Mouse (Mus musculus) heart, embryonic 11.5 days (tissue): Measurements from ENCODE around the gene Smim13. TPM values are rescaled to one million over a fixed set of nuclear protein-coding genes. Genes with fewer than 3 reads are reported as not detected.
A peak's percentile ranks its signal among the peaks of the same experiment; 100 is the strongest.

Source experiments
- ATAC-seq: fragments of 200-750 bp; cut with Nextera tagmentation; replicated peaks from 2 replicates; pipeline ENCODE4 v1.8.0; 2017; ENCODE audit warnings: moderate library complexity; ENCODE audit not compliant: insufficient number of reproducible peaks, low FRiP score, low TSS enrichment
- H3K27ac ChIP-seq: fragments of 300-500 bp; sonication (generic); 2 replicates; pipeline ENCODE4 v1.5.1; 2014; ENCODE audit warnings: mild to moderate bottlenecking, low read depth, low read length
- H3K27me3 ChIP-seq: fragments of 300-500 bp; sonication (generic); 2 replicates; pipeline ENCODE4 v1.6.1; 2014; ENCODE audit warnings: mild to moderate bottlenecking, low read length, mixed read lengths; ENCODE audit not compliant: control insufficient read depth, insufficient read depth
- H3K36me3 ChIP-seq: fragments of 300-500 bp; sonication (generic); 2 replicates; pipeline ENCODE4 v1.6.1; 2014; ENCODE audit warnings: mild to moderate bottlenecking, low read length, moderate library complexity, mixed read lengths; ENCODE audit not compliant: control insufficient read depth, insufficient read depth
- H3K4me1 ChIP-seq: fragments of 300-500 bp; sonication (generic); 2 replicates; pipeline ENCODE4 v1.6.1; 2014; ENCODE audit warnings: low read length; ENCODE audit not compliant: control insufficient read depth, insufficient read depth
- H3K4me2 ChIP-seq: fragments of 300-500 bp; sonication (generic); 2 replicates; pipeline ENCODE4 v1.6.1; 2014; ENCODE audit warnings: mild to moderate bottlenecking, moderate library complexity
- H3K4me3 ChIP-seq: fragments of 300-500 bp; sonication (generic); 2 replicates; pipeline ENCODE4 v1.5.1; 2014; ENCODE audit warnings: low read depth, low read length
- H3K9ac ChIP-seq: fragments of 300-500 bp; sonication (generic); 2 replicates; pipeline ENCODE4 v1.6.1; 2014; ENCODE audit warnings: mild to moderate bottlenecking, low read depth, low read length, moderate library complexity
- H3K9me3 ChIP-seq: fragments of 300-500 bp; sonication (generic); replicated peaks from 2 replicates; pipeline ENCODE4 v1.6.1; 2016; ENCODE audit warnings: low read length; ENCODE audit not compliant: control insufficient read depth
- WGBS: fragments of 180-500 bp; shearing (Covaris S2); extraction: QIAGEN DNeasy Blood & Tissue Kit; methylation state at CpG from one replicate; pipeline ENCODE4 v1.1.7; 2014; ENCODE audit not compliant: insufficient replicate concordance; 5-methylcytosine and 5-hydroxymethylcytosine counted together
- polyA plus RNA-seq: library from polyadenylated mRNA; unstranded; fragments of >200 nt; fragmentation: Nextera tagmentation; extraction: Ambion mirVana; gene quantifications from 2 replicates; pipeline ENCODE4 v1.2.1, GENCODE M21; 2014

Gene Smim13
- polyA plus RNA-seq, 1 experiment from 2014 or later: 8.7 TPM

DNA sequence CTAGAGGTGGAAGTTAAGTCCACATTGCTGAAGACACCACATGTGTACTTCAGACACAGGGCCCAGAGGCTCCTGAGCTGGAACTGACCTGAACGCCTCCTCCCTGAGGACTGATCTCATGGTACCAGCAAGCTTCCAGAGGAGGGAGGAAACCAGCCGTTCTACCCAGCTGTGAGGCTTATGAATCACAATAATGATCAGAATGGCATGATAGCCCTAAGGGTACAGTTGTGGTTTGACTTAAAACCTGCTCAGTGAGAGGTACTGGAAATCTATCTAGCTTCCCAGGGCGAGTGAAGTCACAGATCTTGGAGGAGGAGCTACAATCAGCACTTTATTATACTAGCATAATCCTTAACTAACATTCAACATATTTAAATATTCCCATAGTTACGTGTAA lies 35.8 kb downstream of the Smim13 start:
- 70% methylated on average over 4 of the region's 4 CpGs for WGBS

DNA sequence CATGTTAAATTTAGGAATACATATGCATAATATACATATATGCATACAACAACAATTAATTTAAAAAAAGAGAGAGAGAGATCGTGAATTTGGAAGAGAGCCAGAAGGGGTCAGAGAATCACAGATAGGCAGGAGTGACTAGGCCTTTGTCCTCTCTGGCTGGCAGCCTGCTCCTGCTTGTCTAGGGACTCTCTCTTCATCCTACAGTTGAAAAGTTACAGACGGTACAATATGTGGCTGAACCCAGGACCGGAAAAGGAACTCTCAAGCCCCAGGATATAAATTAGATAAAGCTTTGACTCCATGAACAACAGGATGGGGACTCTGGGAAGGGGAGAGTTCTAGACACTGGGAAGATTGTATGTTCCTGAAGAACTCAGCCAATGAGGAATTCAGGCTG lies 36.6 kb downstream of the Smim13 start:
- no peak overlapping the region for H3K9ac ChIP-seq
- no peaks in the 10 kb centered on the region for H3K27me3 ChIP-seq
- 48% methylated on average over 3 of the region's 3 CpGs for WGBS
- H3K4me2 ChIP-seq: no peak overlapping the region
- H3K9me3 ChIP-seq: no peaks in the 10 kb centered on the region
- H3K4me3 ChIP-seq: no peak overlapping the region
- 0 out of 2 replicates have a peak, but pooled peaks have one; percentile 26 for ATAC-seq
- H3K27ac ChIP-seq: peak overlapping the region; percentile 63; the same call in 1 of the 2 replicates
- H3K4me1 ChIP-seq: 0 out of 2 replicates have a peak, but pooled peaks cover 4% of the 10 kb centered on the region
- no peaks in the 10 kb centered on the region for H3K36me3 ChIP-seq

More for the DNA sequence above, 35.8 kb downstream of the Smim13 start:
- no peaks in the 10 kb centered on the region for H3K36me3 ChIP-seq
- H3K9me3 ChIP-seq: no peaks in the 10 kb centered on the region
- no peaks in the 10 kb centered on the region for H3K27me3 ChIP-seq
- H3K4me3 ChIP-seq: no peak overlapping the region
- H3K9ac ChIP-seq: no peak overlapping the region
- H3K27ac ChIP-seq: no peak overlapping the region
- H3K4me1 ChIP-seq: 0 out of 2 replicates have a peak, but pooled peaks cover 4% of the 10 kb centered on the region
- no peak overlapping the region for H3K4me2 ChIP-seq
- no peak for ATAC-seq

DNA sequence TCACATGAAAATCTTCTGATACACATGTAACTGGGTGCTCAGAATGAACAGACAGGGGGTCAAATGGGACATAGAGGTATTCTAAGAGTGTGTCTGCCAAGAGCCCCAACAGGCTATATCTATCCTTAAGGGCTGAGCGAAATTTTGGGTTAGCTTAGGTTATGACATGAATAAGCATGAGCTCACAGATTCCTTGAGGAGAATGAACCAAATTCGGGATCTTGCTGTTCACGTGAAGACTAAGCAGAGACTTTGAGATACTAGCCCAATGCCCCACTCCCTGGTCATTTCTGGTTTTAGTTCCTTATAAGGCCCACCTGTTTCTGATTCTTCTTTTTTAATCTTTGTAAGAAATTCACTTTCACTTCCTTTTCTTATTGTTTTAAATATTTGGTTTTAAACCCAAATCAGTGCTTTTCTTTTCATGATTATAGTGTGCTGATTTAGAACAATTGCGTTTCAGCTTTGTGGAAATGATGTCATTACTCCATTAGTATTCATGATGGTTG lies 41.9 kb downstream of the Smim13 start:
- Histone ChIP-seq H3K4me2 (no peak overlapping the region), H3K27ac (no peak overlapping the region), H3K27me3 (no peaks in the 10 kb centered on the region), H3K4me1 (0 out of 2 replicates have a peak, but pooled peaks cover 3% of the 10 kb centered on the region), H3K4me3 (no peak overlapping the region), H3K9me3 (no peaks in the 10 kb centered on the region), H3K9ac (no peak overlapping the region), H3K36me3 (no peaks in the 10 kb centered on the region)
- 74% methylated on average over 4 of the region's 4 CpGs for WGBS
- no peak for ATAC-seq

DNA sequence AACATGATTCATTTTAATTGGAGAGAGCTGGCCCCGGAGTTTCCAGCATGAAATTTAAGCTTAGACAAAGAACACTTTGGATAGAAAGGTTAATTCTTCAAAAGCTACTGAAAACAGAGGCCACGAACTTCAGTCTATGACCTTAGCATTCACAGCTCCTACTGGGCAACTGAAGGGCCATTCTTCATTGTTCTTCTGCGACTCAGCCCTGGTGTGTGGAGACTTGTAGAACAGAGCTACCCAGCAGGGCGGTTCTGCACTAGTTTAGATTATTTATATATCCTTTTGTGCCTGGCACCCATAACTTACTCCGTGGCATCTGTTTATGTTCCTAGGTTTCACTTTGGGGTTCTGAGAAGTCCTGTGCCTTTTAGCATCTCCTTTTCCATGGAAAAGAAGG lies 44.0 kb downstream of the Smim13 start:
- no peaks in the 10 kb centered on the region for H3K9me3 ChIP-seq

DNA sequence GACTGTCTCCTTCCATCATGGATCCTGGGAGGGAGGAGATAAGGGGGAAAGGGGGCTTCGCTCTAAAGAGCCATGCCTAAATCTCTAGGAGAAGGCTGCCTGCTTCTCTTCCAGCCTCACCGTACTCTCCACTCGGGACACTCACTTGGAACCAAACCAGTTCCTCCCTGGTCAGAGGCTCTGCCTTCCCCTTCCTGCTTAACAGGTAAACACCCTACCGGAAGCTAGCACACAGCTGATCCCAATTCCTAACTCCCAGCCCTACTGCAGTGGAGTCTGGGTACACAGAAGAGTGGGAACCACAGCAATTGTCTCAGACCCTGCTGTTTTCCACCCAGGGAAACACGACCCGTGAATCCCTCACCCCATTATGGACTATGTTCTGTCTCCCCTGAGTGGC lies 46.2 kb downstream of the Smim13 start:
- no peaks in the 10 kb centered on the region for H3K9me3 ChIP-seq
- H3K36me3 ChIP-seq: no peaks in the 10 kb centered on the region
- no peaks in the 10 kb centered on the region for H3K27me3 ChIP-seq
- WGBS: 53% methylated on average over 6 of the region's 6 CpGs
- H3K27ac ChIP-seq: no peak overlapping the region
- H3K4me2 ChIP-seq: no peak overlapping the region
- ATAC-seq: no peak
- no peak overlapping the region for H3K4me3 ChIP-seq
- peaks cover 13% of the 10 kb centered on the region; the same call in 1 of the 2 replicates for H3K4me1 ChIP-seq
- no peak overlapping the region for H3K9ac ChIP-seq

More for the DNA sequence above, 44.0 kb downstream of the Smim13 start:
- Histone ChIP-seq H3K4me1 (0 out of 2 replicates have a peak, but pooled peaks cover 2% of the 10 kb centered on the region), H3K36me3 (no peaks in the 10 kb centered on the region), H3K27ac (no peak overlapping the region), H3K27me3 (no peaks in the 10 kb centered on the region), H3K4me3 (no peak overlapping the region), H3K9ac (no peak overlapping the region), H3K4me2 (no peak overlapping the region)
- WGBS: 70% methylated on average over 5 of the region's 5 CpGs
- no peak for ATAC-seq

DNA sequence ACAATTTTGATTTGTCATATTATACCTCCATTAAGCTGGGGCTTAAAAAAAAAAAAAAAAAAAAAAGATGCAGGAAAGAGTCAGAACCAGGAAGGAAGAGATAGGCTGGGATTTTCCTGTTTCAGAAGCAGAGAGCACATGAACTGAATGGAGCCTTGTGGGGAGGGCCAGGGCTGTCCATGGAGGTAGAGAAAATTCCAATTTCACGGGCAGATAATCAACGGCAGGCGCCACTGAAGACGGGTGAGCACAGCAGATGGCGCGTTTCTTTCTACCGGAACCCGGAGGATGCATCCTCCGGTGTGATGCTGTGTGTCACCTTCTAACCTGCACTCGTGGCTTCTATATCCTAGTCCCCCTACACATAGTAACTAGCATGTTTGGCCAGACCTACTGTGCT lies 46.8 kb downstream of the Smim13 start:
- WGBS: 67% methylated on average over 10 of the region's 10 CpGs

DNA sequence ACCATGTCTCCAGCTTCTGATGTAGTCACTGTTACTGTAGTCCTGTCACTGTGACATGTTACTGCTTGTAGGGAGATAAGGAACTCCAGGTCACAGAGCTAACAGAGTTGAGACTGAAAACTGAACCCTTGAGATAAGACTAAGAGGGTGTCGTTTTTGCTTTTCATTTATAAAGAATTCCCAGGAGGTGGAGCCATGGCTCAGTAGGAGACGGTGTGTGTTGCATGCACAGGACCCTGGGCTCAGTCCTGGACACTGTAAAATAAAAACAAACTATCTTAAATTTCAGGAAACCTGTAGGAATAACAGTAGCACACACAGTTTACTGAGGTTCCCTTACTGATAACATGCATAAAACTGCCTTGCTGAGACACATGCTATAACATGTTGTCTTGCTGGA lies 48.9 kb downstream of the Smim13 start:
- WGBS: 9% methylated on average over 2 of the region's 2 CpGs

More for the DNA sequence above, 46.8 kb downstream of the Smim13 start:
- Histone ChIP-seq H3K9me3 (no peaks in the 10 kb centered on the region), H3K27me3 (no peaks in the 10 kb centered on the region), H3K4me1 (peaks cover 13% of the 10 kb centered on the region; the same call in 1 of the 2 replicates), H3K27ac (no peak overlapping the region), H3K9ac (no peak overlapping the region), H3K4me3 (no peak overlapping the region), H3K36me3 (no peaks in the 10 kb centered on the region), H3K4me2 (no peak overlapping the region)
- ATAC-seq: no peak

DNA sequence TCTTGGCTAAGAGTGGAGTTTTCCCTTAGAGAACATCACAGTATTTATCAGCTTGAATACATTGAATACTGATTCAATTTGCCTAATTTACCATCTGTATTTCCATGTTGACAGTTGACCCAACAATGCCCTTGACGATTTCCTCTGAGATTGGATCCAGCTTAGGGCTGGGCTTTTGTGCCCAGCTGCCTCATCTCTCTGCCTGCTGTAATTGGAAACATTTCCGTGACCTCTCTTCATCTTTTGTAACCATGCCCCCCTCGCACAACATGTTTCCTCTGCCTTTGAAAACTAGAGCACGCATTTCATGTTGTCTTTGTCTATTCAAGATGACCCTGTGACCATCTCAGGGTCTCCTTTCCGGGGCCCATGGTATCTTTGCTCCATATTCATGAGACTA lies 49.4 kb downstream of the Smim13 start:
- H3K4me1 ChIP-seq: peaks cover 13% of the 10 kb centered on the region; the same call in 1 of the 2 replicates
- H3K27ac ChIP-seq: no peak overlapping the region
- H3K4me2 ChIP-seq: no peak overlapping the region
- H3K4me3 ChIP-seq: no peak overlapping the region
- ATAC-seq: no peak
- 59% methylated on average over 5 of the region's 5 CpGs for WGBS
- no peaks in the 10 kb centered on the region; the same call in 1 of the 2 replicates for H3K27me3 ChIP-seq
- H3K9ac ChIP-seq: no peak overlapping the region
- H3K9me3 ChIP-seq: no peaks in the 10 kb centered on the region
- no peaks in the 10 kb centered on the region for H3K36me3 ChIP-seq

More for the DNA sequence above, 48.9 kb downstream of the Smim13 start:
- Histone ChIP-seq H3K36me3 (no peaks in the 10 kb centered on the region), H3K9me3 (no peaks in the 10 kb centered on the region), H3K27me3 (no peaks in the 10 kb centered on the region; the same call in 1 of the 2 replicates), H3K9ac (no peak overlapping the region), H3K27ac (no peak overlapping the region), H3K4me3 (no peak overlapping the region), H3K4me1 (peaks cover 13% of the 10 kb centered on the region; the same call in 1 of the 2 replicates), H3K4me2 (no peak overlapping the region)
- no peak for ATAC-seq

DNA sequence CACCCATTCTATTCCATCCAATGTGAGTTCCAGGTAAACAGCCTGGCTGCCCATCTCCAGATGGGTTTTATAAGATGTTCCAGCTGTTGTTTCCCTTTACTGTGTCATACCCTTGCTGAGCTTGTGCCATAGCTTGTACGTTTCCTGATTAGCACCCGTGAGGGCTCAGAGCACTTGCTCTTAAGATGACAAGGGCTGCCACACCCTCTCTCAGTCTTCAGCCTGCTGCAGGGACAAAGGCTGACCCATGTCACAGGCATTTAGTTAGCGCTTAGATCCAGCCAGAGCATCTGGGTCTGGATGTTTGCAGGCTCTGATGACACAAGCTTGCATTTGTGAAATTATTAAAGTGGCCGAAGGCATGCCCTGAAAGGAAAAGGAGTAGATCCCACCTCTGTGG lies 50.4 kb downstream of the Smim13 start:
- H3K27me3 ChIP-seq: no peaks in the 10 kb centered on the region; the same call in 1 of the 2 replicates
- no peak for ATAC-seq
- 43% methylated on average over 4 of the region's 4 CpGs for WGBS
- H3K4me1 ChIP-seq: peaks cover 13% of the 10 kb centered on the region; the same call in 1 of the 2 replicates
- H3K4me3 ChIP-seq: no peak overlapping the region
- no peak overlapping the region for H3K4me2 ChIP-seq
- no peaks in the 10 kb centered on the region for H3K36me3 ChIP-seq
- H3K27ac ChIP-seq: no peak overlapping the region
- H3K9ac ChIP-seq: no peak overlapping the region
- H3K9me3 ChIP-seq: no peaks in the 10 kb centered on the region
